Mouse (Mus musculus): ENCODE measurements at regions not wholly inside any gene's neighbourhood (a gene's known extent, or its start where the extent isn't known, plus 50 kb on each side); places are given as distances from the start of the nearest gene placed in this dataset.

DNA sequence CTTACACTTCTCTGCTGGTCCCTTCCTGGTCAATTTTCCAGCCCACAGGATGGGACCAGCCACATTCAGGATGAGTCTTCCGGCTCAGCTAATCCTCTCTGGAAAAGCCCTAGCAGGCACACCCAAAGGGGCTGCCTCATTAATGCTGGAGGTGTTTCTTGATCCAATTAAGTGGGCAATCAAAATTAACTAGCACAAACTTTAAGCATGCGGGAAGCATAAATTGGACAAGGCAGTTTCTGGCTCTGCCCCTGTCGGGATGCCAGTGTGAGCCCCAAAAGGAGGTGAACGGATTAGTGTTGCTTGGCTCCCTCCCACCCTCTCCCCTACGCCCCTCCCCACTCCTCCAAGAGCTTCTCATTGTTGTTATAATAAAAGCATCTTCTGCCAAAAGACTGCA, 262.5 kb upstream of the Id4 start:
- no peaks in the 10 kb centered on the region for H3K36me3 ChIP-seq (ENCODE audit: control insufficient read depth, insufficient read depth, low read length)

DNA sequence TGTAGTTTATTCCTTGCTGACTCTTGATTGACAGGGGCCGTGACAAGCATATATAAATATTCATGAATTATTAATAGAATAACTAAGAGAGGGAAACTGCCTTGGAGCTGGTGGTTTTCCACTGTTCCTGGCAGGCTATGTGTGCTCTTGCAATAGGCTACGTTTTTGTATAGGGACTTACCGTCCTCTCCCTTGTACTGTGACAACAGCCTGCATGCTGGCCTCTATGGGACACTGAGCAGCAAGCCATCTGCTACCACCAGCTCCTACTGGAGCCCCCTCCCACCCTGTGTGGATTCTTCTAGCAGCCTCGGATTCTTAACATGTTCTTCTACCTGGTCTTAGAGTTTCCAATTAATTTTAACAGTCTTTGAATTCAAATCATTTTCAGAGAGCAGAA, 261.6 kb upstream of the Id4 start:
- Histone ChIP-seq H3K27me3 (ENCODE audit: control insufficient read depth, insufficient read depth, low read length) (no peaks in the 10 kb centered on the region), H3K4me1 (ENCODE audit: control insufficient read depth, insufficient read depth, insufficient read length, low read length) (no peaks in the 10 kb centered on the region), H3K4me3 (ENCODE audit: low read depth, low read length) (no peak overlapping the region), H3K27ac (ENCODE audit: insufficient read depth, low read depth, low read length) (no peak overlapping the region), H3K36me3 (ENCODE audit: control insufficient read depth, insufficient read depth, low read length) (no peaks in the 10 kb centered on the region)
- TF ChIP-seq CTCF (IDR thresholded peaks at IDR 0.05; ENCODE audit: extremely low read depth, insufficient read length, insufficient replicate concordance, low read depth, low read length) = no peak
- no peak for TF ChIP-seq POLR2A (IDR thresholded peaks at IDR 0.05; ENCODE audit: low read depth, low read length)
- 71% methylated on average over 4 of the region's 4 CpGs for WGBS

More for the DNA sequence above, 262.5 kb upstream of the Id4 start:
- H3K27ac ChIP-seq (ENCODE audit: insufficient read depth, low read depth, low read length) = no peak overlapping the region
- H3K4me3 ChIP-seq (ENCODE audit: low read depth, low read length) = no peak overlapping the region
- TF ChIP-seq POLR2A (IDR thresholded peaks at IDR 0.05; ENCODE audit: low read depth, low read length) = no peak
- TF ChIP-seq CTCF (IDR thresholded peaks at IDR 0.05; ENCODE audit: extremely low read depth, insufficient read length, insufficient replicate concordance, low read depth, low read length) = no peak
- no peaks in the 10 kb centered on the region for H3K4me1 ChIP-seq (ENCODE audit: control insufficient read depth, insufficient read depth, insufficient read length, low read length)
- WGBS = 66% methylated on average over 5 of the region's 5 CpGs
- no peaks in the 10 kb centered on the region for H3K27me3 ChIP-seq (ENCODE audit: control insufficient read depth, insufficient read depth, low read length)

DNA sequence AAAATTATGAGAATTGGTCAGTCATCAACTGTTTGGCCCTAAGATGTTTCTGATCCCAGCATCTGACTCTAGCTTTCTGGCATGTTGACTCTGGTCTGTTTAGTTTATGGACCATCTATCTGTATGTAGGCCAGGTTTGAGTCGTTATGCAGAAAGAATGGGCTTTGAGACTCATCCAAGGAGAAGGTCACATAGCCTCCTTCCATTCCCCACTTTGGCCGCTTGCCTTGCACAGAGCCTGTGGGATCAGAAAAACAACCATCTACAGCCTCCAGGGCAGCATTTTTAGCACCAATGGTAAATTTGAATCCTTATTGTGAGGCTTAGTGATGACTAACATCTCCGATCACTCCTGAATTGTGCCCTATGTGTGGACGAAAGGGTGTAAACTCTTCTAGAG, 257.9 kb upstream of the Id4 start:
- no peaks in the 10 kb centered on the region for H3K36me3 ChIP-seq (ENCODE audit: control insufficient read depth, insufficient read depth, low read length)
- no peak overlapping the region for H3K27ac ChIP-seq (ENCODE audit: insufficient read depth, low read depth, low read length)
- TF ChIP-seq POLR2A (IDR thresholded peaks at IDR 0.05; ENCODE audit: low read depth, low read length) = no peak
- no peak for TF ChIP-seq CTCF (IDR thresholded peaks at IDR 0.05; ENCODE audit: extremely low read depth, insufficient read length, insufficient replicate concordance, low read depth, low read length)
- no peak overlapping the region for H3K4me3 ChIP-seq (ENCODE audit: low read depth, low read length)
- H3K27me3 ChIP-seq (ENCODE audit: control insufficient read depth, insufficient read depth, low read length) = no peaks in the 10 kb centered on the region
- no peaks in the 10 kb centered on the region for H3K4me1 ChIP-seq (ENCODE audit: control insufficient read depth, insufficient read depth, insufficient read length, low read length)
- 77% methylated on average over 4 of the region's 4 CpGs for WGBS

DNA sequence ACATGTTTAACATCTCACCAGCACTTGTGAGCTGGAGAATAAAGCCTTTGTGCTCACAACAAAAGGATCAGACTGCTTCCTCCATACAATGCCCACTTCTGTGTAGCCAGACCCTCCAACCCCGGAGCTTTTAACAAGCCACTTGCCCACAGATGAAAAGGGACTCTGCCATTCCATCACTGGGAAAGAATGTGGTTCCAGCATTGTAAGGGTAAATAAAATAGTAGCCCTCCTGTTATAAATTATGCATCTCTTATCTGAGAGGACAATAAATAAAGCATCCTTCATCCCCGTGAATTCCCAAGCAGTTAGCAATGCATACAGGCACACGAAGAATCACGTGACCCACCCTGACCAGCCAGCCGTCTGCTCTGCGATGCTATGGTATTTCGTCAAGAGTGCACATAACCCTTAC, 247.7 kb upstream of the Id4 start:
- no peak for TF ChIP-seq CTCF (IDR thresholded peaks at IDR 0.05; ENCODE audit: extremely low read depth, insufficient read length, insufficient replicate concordance, low read depth, low read length)
- TF ChIP-seq POLR2A (IDR thresholded peaks at IDR 0.05; ENCODE audit: low read depth, low read length) = no peak
- Histone ChIP-seq H3K4me1 (ENCODE audit: control insufficient read depth, insufficient read depth, insufficient read length, low read length) (no peaks in the 10 kb centered on the region), H3K36me3 (ENCODE audit: control insufficient read depth, insufficient read depth, low read length) (no peaks in the 10 kb centered on the region), H3K27me3 (ENCODE audit: control insufficient read depth, insufficient read depth, low read length) (no peaks in the 10 kb centered on the region), H3K27ac (ENCODE audit: insufficient read depth, low read depth, low read length) (no peak overlapping the region), H3K4me3 (ENCODE audit: low read depth, low read length) (no peak overlapping the region)
- WGBS = 54% methylated on average over 7 of the region's 7 CpGs

DNA sequence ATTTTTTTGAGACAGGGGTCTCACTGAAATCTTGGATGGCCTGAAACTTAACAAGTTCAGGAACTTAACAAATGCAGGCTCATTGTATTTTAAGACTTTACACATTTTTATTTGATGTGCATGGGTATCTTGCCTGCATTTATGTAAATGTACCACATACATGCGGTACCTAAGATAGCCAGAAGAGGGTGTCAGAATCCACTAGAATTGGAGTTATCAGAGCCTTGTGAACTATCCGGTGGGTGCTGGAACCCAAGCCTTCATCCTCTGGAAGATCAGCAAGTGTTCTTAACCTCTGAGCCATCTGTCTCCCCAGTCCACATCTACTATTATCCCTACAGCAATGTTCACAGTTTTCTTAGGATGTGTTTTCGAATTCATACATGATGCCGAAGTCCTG, 245.7 kb upstream of the Id4 start:
- no peak for TF ChIP-seq POLR2A (IDR thresholded peaks at IDR 0.05; ENCODE audit: low read depth, low read length)
- TF ChIP-seq CTCF (IDR thresholded peaks at IDR 0.05; ENCODE audit: extremely low read depth, insufficient read length, insufficient replicate concordance, low read depth, low read length) = no peak
- Histone ChIP-seq H3K27me3 (ENCODE audit: control insufficient read depth, insufficient read depth, low read length) (no peaks in the 10 kb centered on the region), H3K36me3 (ENCODE audit: control insufficient read depth, insufficient read depth, low read length) (no peaks in the 10 kb centered on the region), H3K4me1 (ENCODE audit: control insufficient read depth, insufficient read depth, insufficient read length, low read length) (no peaks in the 10 kb centered on the region), H3K4me3 (ENCODE audit: low read depth, low read length) (no peak overlapping the region), H3K27ac (ENCODE audit: insufficient read depth, low read depth, low read length) (no peak overlapping the region)
- 86% methylated on average over 4 of the region's 4 CpGs for WGBS

DNA sequence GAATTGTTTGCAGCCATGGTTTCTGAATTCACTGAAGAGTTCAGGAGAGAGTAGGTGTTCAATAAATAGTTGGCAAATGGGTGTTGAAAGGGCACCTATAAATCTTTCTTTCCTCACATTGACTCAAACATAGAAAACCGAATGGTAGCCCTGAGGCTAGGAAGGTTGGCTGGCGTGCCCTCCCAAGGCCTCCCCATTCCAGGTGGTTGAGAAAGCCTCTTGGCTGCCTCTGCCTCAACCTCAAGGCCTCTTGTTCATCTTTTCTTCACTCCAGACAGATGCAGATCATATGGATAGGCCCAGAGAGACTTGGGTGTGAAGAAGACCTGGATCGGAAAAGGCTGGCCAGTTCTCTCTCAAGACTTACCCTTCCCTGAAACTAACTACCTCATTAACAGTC, 245.0 kb upstream of the Id4 start:
- WGBS = 87% methylated on average over 3 of the region's 3 CpGs
- no peak for TF ChIP-seq POLR2A (IDR thresholded peaks at IDR 0.05; ENCODE audit: low read depth, low read length)
- no peak for TF ChIP-seq CTCF (IDR thresholded peaks at IDR 0.05; ENCODE audit: extremely low read depth, insufficient read length, insufficient replicate concordance, low read depth, low read length)
- Histone ChIP-seq H3K27ac (ENCODE audit: insufficient read depth, low read depth, low read length) (no peak overlapping the region), H3K4me3 (ENCODE audit: low read depth, low read length) (no peak overlapping the region), H3K27me3 (ENCODE audit: control insufficient read depth, insufficient read depth, low read length) (no peaks in the 10 kb centered on the region), H3K4me1 (ENCODE audit: control insufficient read depth, insufficient read depth, insufficient read length, low read length) (no peaks in the 10 kb centered on the region), H3K36me3 (ENCODE audit: control insufficient read depth, insufficient read depth, low read length) (no peaks in the 10 kb centered on the region)

DNA sequence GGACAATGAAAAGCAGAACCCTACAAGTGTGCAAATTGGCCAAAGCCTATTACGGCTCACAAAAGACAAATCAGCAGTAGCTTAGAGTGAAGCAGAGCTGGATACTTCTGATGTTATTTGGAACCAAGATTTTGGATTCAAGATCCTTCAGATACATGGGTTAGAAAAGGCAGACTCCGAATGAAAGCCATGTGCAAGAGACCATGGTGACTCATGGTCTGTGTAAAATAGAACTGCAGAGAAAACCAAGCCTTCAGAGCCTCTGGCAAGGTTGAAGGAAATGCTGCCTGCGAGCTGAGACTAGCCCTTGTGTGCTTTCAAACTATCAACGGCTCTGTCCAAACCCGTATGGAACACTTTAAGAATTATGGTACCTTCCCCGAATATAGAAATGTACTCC, 244.4 kb upstream of the Id4 start:
- TF ChIP-seq CTCF (IDR thresholded peaks at IDR 0.05; ENCODE audit: extremely low read depth, insufficient read length, insufficient replicate concordance, low read depth, low read length) = no peak
- no peak for TF ChIP-seq POLR2A (IDR thresholded peaks at IDR 0.05; ENCODE audit: low read depth, low read length)
- no peak overlapping the region for H3K27ac ChIP-seq (ENCODE audit: insufficient read depth, low read depth, low read length)
- no peaks in the 10 kb centered on the region for H3K4me1 ChIP-seq (ENCODE audit: control insufficient read depth, insufficient read depth, insufficient read length, low read length)
- H3K27me3 ChIP-seq (ENCODE audit: control insufficient read depth, insufficient read depth, low read length) = no peaks in the 10 kb centered on the region
- 89% methylated on average over 6 of the region's 6 CpGs for WGBS
- no peaks in the 10 kb centered on the region for H3K36me3 ChIP-seq (ENCODE audit: control insufficient read depth, insufficient read depth, low read length)
- no peak overlapping the region for H3K4me3 ChIP-seq (ENCODE audit: low read depth, low read length)

DNA sequence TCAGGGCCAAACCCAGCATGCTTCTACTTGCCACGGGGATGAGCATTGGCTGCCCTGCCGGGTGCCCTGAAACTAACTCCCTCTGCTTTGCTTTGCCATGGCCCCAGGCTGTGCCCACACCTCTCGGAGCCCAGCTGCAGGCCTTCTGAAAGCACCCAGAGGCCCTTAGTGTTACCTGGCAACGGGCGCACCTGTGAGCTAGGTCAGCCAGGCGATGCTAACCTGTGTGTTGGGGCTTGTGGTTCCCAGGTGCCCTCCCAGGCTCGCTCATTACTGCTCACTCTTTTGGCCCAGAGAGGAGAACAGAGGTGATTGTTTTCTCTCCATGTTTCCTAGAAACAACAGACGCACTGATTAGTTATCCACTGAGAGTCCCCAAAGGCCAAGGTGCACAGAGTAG, 243.4 kb upstream of the Id4 start:
- WGBS = 49% methylated on average over 8 of the region's 8 CpGs
- TF ChIP-seq POLR2A (IDR thresholded peaks at IDR 0.05; ENCODE audit: low read depth, low read length) (no peak), CTCF (IDR thresholded peaks at IDR 0.05; ENCODE audit: extremely low read depth, insufficient read length, insufficient replicate concordance, low read depth, low read length) (no peak)
- Histone ChIP-seq H3K4me1 (ENCODE audit: control insufficient read depth, insufficient read depth, insufficient read length, low read length) (no peaks in the 10 kb centered on the region), H3K27me3 (ENCODE audit: control insufficient read depth, insufficient read depth, low read length) (no peaks in the 10 kb centered on the region), H3K36me3 (ENCODE audit: control insufficient read depth, insufficient read depth, low read length) (no peaks in the 10 kb centered on the region), H3K4me3 (ENCODE audit: low read depth, low read length) (no peak overlapping the region), H3K27ac (ENCODE audit: insufficient read depth, low read depth, low read length) (no peak overlapping the region)

Data from small intestine, adult 2 months (tissue).